Mouse (Mus musculus): ENCODE results near the gene Gldc.

- TF ChIP-seq CTCF (IDR thresholded peaks at IDR 0.05; ENCODE audit: low read depth, low read length), result no peak
- TF ChIP-seq GATA2 (IDR thresholded peaks at IDR 0.05; ENCODE audit: borderline replicate concordance, low read depth, low read length), result no peak
- TF ChIP-seq POLR2AphosphoS5 (IDR thresholded peaks at IDR 0.05; ENCODE audit: insufficient replicate concordance, low read depth, low read length), result no peak
- TF ChIP-seq TAL1 (conservative IDR thresholded peaks at IDR 0.05; ENCODE audit: low read depth, low read length), result no peak
- TF ChIP-seq GATA1 (IDR thresholded peaks at IDR 0.05; ENCODE audit: borderline replicate concordance, low read length), result no peak
Observed at GRCm38 (mm10) chr19:30194999-30195398, 19.8 kb upstream of the Gldc start.

Data from G1E (cell line).